Mouse (Mus musculus) limb, embryonic 15.5 days (tissue): ENCODE data around the gene 2700097O09Rik. TPM values are rescaled to one million over a fixed set of nuclear protein-coding genes. Genes with fewer than 3 reads are reported as not detected.

Experiments used
- ATAC-seq: fragments of 200-750 bp; cut with Nextera tagmentation; 2 replicates; pipeline ENCODE4 v1.8.0; 2017; ENCODE audit warnings: low read depth, moderate TSS enrichment; ENCODE audit not compliant: insufficient number of reproducible peaks, low FRiP score, low TSS enrichment
- H3K27ac ChIP-seq: fragments of 300-500 bp; sonication (generic); 2 replicates; pipeline ENCODE4 v1.5.1; 2015; ENCODE audit warnings: moderate library complexity, mild to moderate bottlenecking, inconsistent platforms
- H3K27me3 ChIP-seq: fragments of 300-500 bp; sonication (generic); 2 replicates; pipeline ENCODE4 v1.6.1; 2015; ENCODE audit warnings: inconsistent platforms
- H3K36me3 ChIP-seq: fragments of 300-500 bp; sonication (generic); 2 replicates; pipeline ENCODE4 v1.6.1; 2015; ENCODE audit warnings: inconsistent platforms
- H3K4me1 ChIP-seq: fragments of 300-500 bp; sonication (generic); 2 replicates; pipeline ENCODE4 v1.6.1; 2015; ENCODE audit warnings: inconsistent platforms
- H3K4me2 ChIP-seq: fragments of 300-500 bp; sonication (generic); 2 replicates; pipeline ENCODE4 v1.6.1; 2015; ENCODE audit warnings: mild to moderate bottlenecking, inconsistent platforms
- H3K4me3 ChIP-seq: fragments of 300-500 bp; sonication (generic); 2 replicates; pipeline ENCODE4 v1.5.1; 2015; ENCODE audit warnings: mild to moderate bottlenecking, inconsistent platforms
- H3K9ac ChIP-seq: fragments of 300-500 bp; sonication (generic); 2 replicates; pipeline ENCODE4 v1.6.1; 2015; ENCODE audit warnings: inconsistent platforms
- H3K9me3 ChIP-seq: fragments of 300-500 bp; sonication (generic); 2 replicates; pipeline ENCODE4 v1.6.1; 2016; ENCODE audit warnings: inconsistent platforms
- WGBS: fragments of 180-500 bp; shearing (Covaris S2); methylation state at CpG from one replicate; pipeline ENCODE4 v1.1.7; 2015; 5-methylcytosine and 5-hydroxymethylcytosine counted together
- polyA plus RNA-seq: library from polyadenylated mRNA; unstranded; fragments of >200 nt; fragmentation: Nextera tagmentation; extraction: Ambion mirVana; gene quantifications from 2 replicates; pipeline ENCODE4 v1.2.1, GENCODE M21; 2015

Gene 2700097O09Rik
- polyA plus RNA-seq, 1 experiment from 2014 or later: 32.7 TPM

- Histone ChIP-seq H3K4me2 (no peak overlapping the region), H3K4me1 (no peaks in the 10 kb centered on the region), H3K9me3 (no peaks in the 10 kb centered on the region), H3K4me3 (no peak overlapping the region), H3K9ac (no peak overlapping the region), H3K36me3 (no peaks in the 10 kb centered on the region), H3K27ac (no peak overlapping the region), H3K27me3 (no peaks in the 10 kb centered on the region)
- 82% methylated on average over 14 of the region's 14 CpGs for WGBS
- no peak for ATAC-seq
Observed at GRCm38 (mm10) chr12:54999016-54999690, 80.8 kb downstream of the 2700097O09Rik start.

- Histone ChIP-seq H3K4me2 (no peak overlapping the region), H3K9me3 (no peaks in the 10 kb centered on the region), H3K27ac (no peak overlapping the region), H3K4me1 (no peaks in the 10 kb centered on the region), H3K27me3 (no peaks in the 10 kb centered on the region), H3K9ac (no peak overlapping the region), H3K36me3 (no peaks in the 10 kb centered on the region), H3K4me3 (no peak overlapping the region)
- 70% methylated on average over 5 of the region's 5 CpGs for WGBS
- no peak for ATAC-seq
Observed at GRCm38 (mm10) chr12:54998411-54998810, 81.5 kb downstream of the 2700097O09Rik start.

DNA sequence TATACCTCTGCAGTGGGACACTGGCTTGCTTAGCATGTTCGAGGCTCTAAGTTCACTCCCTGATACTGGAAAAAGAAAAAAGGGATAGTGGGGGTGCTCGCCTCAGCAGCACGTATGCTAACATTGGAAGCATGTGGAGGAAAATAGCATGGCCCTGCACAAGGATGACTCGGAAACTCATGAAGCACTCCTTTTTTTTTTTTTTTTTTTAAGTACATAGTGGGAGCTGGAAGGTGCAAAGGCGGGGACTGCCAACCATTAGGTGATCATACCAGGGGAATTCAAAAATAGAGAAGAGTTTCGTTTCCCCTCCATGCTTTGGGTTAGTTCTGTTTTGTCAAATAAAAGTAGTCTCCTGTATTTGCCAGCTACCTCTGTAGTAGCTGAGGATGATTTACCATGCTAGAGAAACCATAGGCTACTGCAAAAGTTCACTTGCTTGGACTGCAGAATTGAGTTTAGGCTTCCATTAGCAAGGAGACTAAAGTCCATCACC is 82.9 kb downstream of the 2700097O09Rik start:
- H3K9me3 ChIP-seq: no peaks in the 10 kb centered on the region
- no peak overlapping the region for H3K27ac ChIP-seq
- H3K4me1 ChIP-seq: 0 out of 2 replicates have a peak, but pooled peaks cover 5% of the 10 kb centered on the region
- no peaks in the 10 kb centered on the region for H3K36me3 ChIP-seq
- 82% methylated on average over 6 of the region's 6 CpGs for WGBS
- no peak overlapping the region for H3K4me2 ChIP-seq
- no peak overlapping the region for H3K9ac ChIP-seq
- H3K27me3 ChIP-seq: no peaks in the 10 kb centered on the region
- ATAC-seq: no peak
- no peak overlapping the region for H3K4me3 ChIP-seq

DNA sequence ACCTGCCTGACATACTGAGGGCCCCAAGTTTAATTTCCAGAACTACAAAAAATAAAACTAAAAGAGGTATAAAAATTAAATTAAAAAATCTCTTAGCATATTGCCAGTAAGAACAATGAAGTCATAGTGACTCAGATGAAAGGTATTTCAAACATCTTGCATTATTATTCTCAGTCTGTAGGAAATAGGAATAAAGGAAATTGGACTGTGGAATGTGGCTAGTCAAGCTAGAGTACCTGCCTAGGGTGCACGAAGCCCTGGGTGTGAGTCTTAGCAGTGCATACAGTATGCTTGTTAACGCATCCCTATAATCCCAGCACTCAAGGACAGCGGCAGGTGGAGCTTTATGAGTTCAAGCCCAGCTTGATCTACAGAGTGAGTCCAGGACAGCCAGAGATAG is 83.9 kb downstream of the 2700097O09Rik start:
- no peak overlapping the region for H3K4me2 ChIP-seq
- 47% methylated on average over 3 of the region's 3 CpGs for WGBS
- no peak for ATAC-seq
- H3K4me1 ChIP-seq: 0 out of 2 replicates have a peak, but pooled peaks cover 5% of the 10 kb centered on the region
- no peaks in the 10 kb centered on the region for H3K9me3 ChIP-seq
- H3K4me3 ChIP-seq: no peak overlapping the region
- no peaks in the 10 kb centered on the region for H3K27me3 ChIP-seq
- no peak overlapping the region for H3K9ac ChIP-seq
- H3K36me3 ChIP-seq: no peaks in the 10 kb centered on the region
- no peak overlapping the region for H3K27ac ChIP-seq

Other genes starting within 250 kb of the 2700097O09Rik start
- gene Cfl2, start 217.2 kb downstream of the 2700097O09Rik start, polyA plus RNA-seq: 174 and 265 TPM in 2 replicates
- not detected in 2 replicates for gene Gm20403, start 93.6 kb downstream of the 2700097O09Rik start, polyA plus RNA-seq
- gene Baz1a, start 65.8 kb downstream of the 2700097O09Rik start, polyA plus RNA-seq: 19.9 and 20.8 TPM in 2 replicates
- gene Srp54a, start 152 bp upstream of the 2700097O09Rik start, polyA plus RNA-seq: 196 and 204 TPM in 2 replicates
- gene Fam177a, start 44.4 kb upstream of the 2700097O09Rik start, polyA plus RNA-seq: 30.3 TPM in 2 replicates
- gene Srp54b, start 75.0 kb upstream of the 2700097O09Rik start, polyA plus RNA-seq: 65.4 and 70.1 TPM in 2 replicates
- 0.35 TPM in 1 of 2 replicates, not detected in the other for gene 1700047I17Rik2, start 119.5 kb upstream of the 2700097O09Rik start, polyA plus RNA-seq
- 79.0 and 87.9 TPM in 2 replicates for gene Srp54c, start 150.1 kb upstream of the 2700097O09Rik start, polyA plus RNA-seq
- gene 1110008L16Rik, start 219.5 kb upstream of the 2700097O09Rik start, polyA plus RNA-seq: 13.2 and 14.2 TPM in 2 replicates
- 11.0 and 11.2 TPM in 2 replicates for gene Ppp2r3c, start 222.9 kb upstream of the 2700097O09Rik start, polyA plus RNA-seq